Mouse (Mus musculus) liver, embryonic 14.5 days (tissue): ENCODE results near the gene Sgms1. TPM values are rescaled to one million over a fixed set of nuclear protein-coding genes. Genes with fewer than 3 reads are reported as not detected.
A peak's percentile ranks its signal among the peaks of the same experiment; 100 is the strongest.

Experiments used
- ATAC-seq: fragments of 200-750 bp; cut with Nextera tagmentation; 2 replicates; pipeline ENCODE4 v1.8.0; 2017; ENCODE audit warnings: moderate number of reproducible peaks, mild to moderate bottlenecking, moderate library complexity; ENCODE audit not compliant: insufficient read depth
- DNase-seq, 3 experiments: peaks; one replicate each; pipeline ENCODE4 v3.0.0-alpha.2; 2012 to 2013; ENCODE audit warnings: low read depth in 3 of 3, low spot score in 3 of 3
- H3K27ac ChIP-seq: fragments of 300-500 bp; sonication (generic); 2 replicates; pipeline ENCODE4 v1.5.1; 2014; ENCODE audit warnings: moderate library complexity, mild to moderate bottlenecking, control low read depth, inconsistent platforms
- H3K27me3 ChIP-seq: fragments of 300-500 bp; sonication (generic); 2 replicates; pipeline ENCODE4 v1.6.1; 2014; ENCODE audit warnings: mild to moderate bottlenecking, low read length, moderate library complexity; ENCODE audit not compliant: control insufficient read depth, insufficient read depth
- H3K36me3 ChIP-seq: fragments of 300-500 bp; sonication (generic); replicated peaks from 2 replicates; pipeline ENCODE4 v1.6.1; 2014; ENCODE audit warnings: low read depth; ENCODE audit not compliant: control insufficient read depth, insufficient read depth
- H3K4me1 ChIP-seq, 2 experiments: fragments of 200-500 bp in 1 of 2; fragments of 300-500 bp in 1 of 2; sonication (generic) in 1 of 2; replicated peaks; 2 replicates each; pipeline ENCODE4 v1.6.1; 2012 to 2014; ENCODE audit warnings: antibody characterized with exemption in 1 of 2, inconsistent platforms in 1 of 2, low read length in 1 of 2; ENCODE audit not compliant: control insufficient read depth in 2 of 2, insufficient read depth in 2 of 2
- H3K4me2 ChIP-seq: fragments of 300-500 bp; sonication (generic); 2 replicates; pipeline ENCODE4 v1.6.1; 2014; ENCODE audit warnings: low read depth, mild to moderate bottlenecking, control low read depth, moderate library complexity
- H3K4me3 ChIP-seq, 2 experiments: fragments of 200-500 bp in 1 of 2; fragments of 300-500 bp in 1 of 2; sonication (generic) in 1 of 2; 2 replicates each; pipeline ENCODE4 v1.5.1; 2012 to 2014; ENCODE audit warnings: low read depth in 2 of 2, low read length in 2 of 2, mild to moderate bottlenecking in 2 of 2, control low read depth in 1 of 2, inconsistent platforms in 1 of 2, moderate library complexity in 1 of 2; ENCODE audit not compliant: insufficient read depth in 1 of 2
- H3K9ac ChIP-seq: fragments of 300-500 bp; sonication (generic); replicated peaks from 2 replicates; pipeline ENCODE4 v1.6.1; 2014; ENCODE audit warnings: mild to moderate bottlenecking, control low read depth, moderate library complexity
- H3K9me3 ChIP-seq: fragments of 300-500 bp; sonication (generic); 2 replicates; pipeline ENCODE4 v1.6.1; 2016; ENCODE audit warnings: low read length, mixed read lengths; ENCODE audit not compliant: control insufficient read depth
- CTCF ChIP-seq: IDR thresholded peaks from 2 replicates; pipeline ENCODE4 v1.5.1; 2016; ENCODE audit warnings: antibody characterized with exemption, low read depth, control low read depth
- EP300 ChIP-seq: IDR thresholded peaks from 2 replicates; pipeline ENCODE4 v1.6.1; 2016; ENCODE audit warnings: antibody characterized with exemption, low read depth
- WGBS: fragments of 180-500 bp; shearing (Covaris S2); extraction: QIAGEN DNeasy Blood & Tissue Kit; methylation state at CpG from one replicate; pipeline ENCODE4 v1.1.7; 2014; ENCODE audit not compliant: insufficient replicate concordance; 5-methylcytosine and 5-hydroxymethylcytosine counted together
- polyA plus RNA-seq, 2 experiments: library from polyadenylated mRNA; depleted of rRNA in 1 of 2; stranded (reverse) in 1 of 2; unstranded in 1 of 2; fragments of >200 nt; fragmentation: Nextera tagmentation in 1 of 2; extraction: Ambion mirVana in 1 of 2; gene quantifications; 2 replicates each; pipeline versions ENCODE4 v1.2.1 to v1.2.3; 2012 to 2014

Sgms1 gene
- polyA plus RNA-seq, 2 experiments, result 17.3 to 19.2 TPM

DNA sequence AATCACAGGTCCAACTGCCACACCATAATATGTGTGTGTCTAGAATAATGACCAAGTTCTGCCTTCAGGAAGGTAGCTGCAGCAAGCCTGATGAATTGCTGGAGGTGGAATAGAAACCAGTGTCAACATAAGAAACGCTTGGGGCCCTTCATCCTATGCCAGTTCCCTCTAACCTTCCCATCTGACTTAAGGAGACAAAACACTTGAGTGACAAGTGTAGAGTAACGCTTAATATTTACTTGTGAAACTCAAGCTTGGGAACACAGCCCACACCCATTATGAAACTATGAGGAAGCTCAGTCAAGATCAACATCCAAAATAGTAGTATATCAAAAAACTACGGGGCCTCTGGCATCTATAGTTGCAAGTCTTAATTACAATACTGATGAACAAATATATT lies 271.0 kb downstream of the Sgms1 start:
- no peak for DNase-seq
- TF ChIP-seq EP300 (no peak), CTCF (no peak)
- Histone ChIP-seq H3K4me1 (no peaks in the 10 kb centered on the region), H3K4me3 (no peak overlapping the region), H3K9ac (no peak overlapping the region), H3K27ac (no peak overlapping the region), H3K4me2 (no peak overlapping the region), H3K9me3 (no peaks in the 10 kb centered on the region), H3K27me3 (no peaks in the 10 kb centered on the region), H3K36me3 (no peaks in the 10 kb centered on the region)
- no peak for ATAC-seq
- WGBS, result 71% methylated on average over 3 of the region's 3 CpGs

DNA sequence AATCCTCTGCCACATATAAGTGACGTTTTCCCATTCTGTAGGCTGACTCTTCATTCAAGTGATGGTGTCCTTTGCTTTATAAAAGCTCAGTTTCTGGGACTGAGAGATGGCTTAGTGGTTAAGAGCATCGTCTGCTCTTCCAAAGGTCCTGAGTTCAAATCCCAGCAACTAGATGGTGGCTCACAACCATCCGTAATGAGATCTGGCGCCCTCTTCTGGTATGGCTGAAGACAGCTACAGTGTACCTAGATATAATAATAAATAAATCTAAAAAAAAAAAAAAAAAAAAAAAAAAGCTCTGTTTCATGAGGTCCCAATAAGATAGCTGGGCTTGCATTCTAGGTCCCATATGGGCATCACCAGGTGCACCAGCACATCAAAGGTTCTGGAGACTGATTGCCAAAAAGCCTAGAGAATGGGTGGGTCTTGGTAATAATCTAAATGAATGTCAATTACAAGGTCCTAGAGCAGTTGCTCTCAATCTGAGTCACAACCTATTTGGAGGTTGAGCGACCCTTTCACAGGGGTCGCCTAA lies 272.0 kb downstream of the Sgms1 start:
- no peaks in the 10 kb centered on the region for H3K27me3 ChIP-seq
- H3K4me3 ChIP-seq, result no peak overlapping the region
- no peaks in the 10 kb centered on the region for H3K4me1 ChIP-seq
- no peak overlapping the region for H3K9ac ChIP-seq
- 65% methylated on average over 6 of the region's 6 CpGs for WGBS
- TF ChIP-seq EP300 (no peak), CTCF (peak; percentile 46)
- H3K36me3 ChIP-seq, result no peaks in the 10 kb centered on the region
- H3K27ac ChIP-seq, result no peak overlapping the region
- no peak overlapping the region for H3K4me2 ChIP-seq
- ATAC-seq (no peak), DNase-seq (no peak)
- H3K9me3 ChIP-seq, result no peaks in the 10 kb centered on the region

DNA sequence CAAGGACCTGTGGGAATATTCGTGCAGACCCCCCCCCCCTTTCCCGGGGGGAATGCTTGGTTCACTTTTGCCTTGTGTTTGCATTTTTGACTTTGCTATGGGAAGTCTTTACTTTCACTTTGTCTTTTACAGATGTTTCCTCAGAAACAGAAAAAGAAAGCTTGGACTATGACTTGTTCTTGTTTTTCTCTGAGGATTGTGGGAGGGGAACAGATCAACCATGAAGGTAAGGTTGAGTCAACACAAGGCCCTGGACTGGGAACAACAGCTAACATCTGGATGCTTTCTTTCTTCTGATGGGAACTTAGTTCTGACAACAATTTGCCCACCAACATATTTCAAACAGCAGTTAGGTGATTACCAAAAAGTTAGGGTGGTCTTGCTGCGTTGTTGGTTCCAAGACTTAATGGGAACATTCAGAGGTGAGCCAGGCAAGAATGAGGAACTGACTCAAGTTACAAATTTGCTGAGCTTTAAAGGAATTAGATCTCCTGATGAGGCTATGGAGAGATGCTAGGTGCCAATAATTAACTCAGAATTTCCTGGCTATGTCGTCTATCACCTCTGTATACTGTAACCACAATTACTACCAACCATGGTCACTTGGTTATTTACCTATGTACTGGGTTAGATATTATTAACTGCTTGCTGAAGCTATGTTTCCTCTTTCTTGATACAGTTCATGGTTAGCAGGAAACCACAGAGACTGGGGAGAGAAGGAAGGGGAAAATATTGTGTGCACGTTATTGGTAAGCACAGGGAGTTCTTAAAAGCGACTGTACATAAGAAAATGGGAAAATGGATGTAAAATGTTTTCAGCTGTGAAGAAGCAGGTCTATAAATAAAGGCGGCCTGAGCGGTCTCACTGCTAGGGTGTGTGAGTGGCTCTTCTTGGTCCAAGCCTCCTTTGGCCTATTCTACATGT lies 277.4 kb downstream of the Sgms1 start:
- H3K4me1 ChIP-seq, result peaks cover 0 to 4% of the 10 kb centered on the region in 2 experiments; a peak in 1 of 4 replicates
- no peak for DNase-seq
- no peak for TF ChIP-seq EP300
- no peak for TF ChIP-seq CTCF
- H3K9ac ChIP-seq, result no peak overlapping the region
- H3K4me3 ChIP-seq, result no peak overlapping the region
- H3K27me3 ChIP-seq, result no peaks in the 10 kb centered on the region
- 29% methylated on average over 8 of the region's 8 CpGs for WGBS
- no peak for ATAC-seq
- no peaks in the 10 kb centered on the region for H3K9me3 ChIP-seq
- H3K27ac ChIP-seq, result no peak overlapping the region
- no peak overlapping the region for H3K4me2 ChIP-seq
- no peaks in the 10 kb centered on the region for H3K36me3 ChIP-seq

DNA sequence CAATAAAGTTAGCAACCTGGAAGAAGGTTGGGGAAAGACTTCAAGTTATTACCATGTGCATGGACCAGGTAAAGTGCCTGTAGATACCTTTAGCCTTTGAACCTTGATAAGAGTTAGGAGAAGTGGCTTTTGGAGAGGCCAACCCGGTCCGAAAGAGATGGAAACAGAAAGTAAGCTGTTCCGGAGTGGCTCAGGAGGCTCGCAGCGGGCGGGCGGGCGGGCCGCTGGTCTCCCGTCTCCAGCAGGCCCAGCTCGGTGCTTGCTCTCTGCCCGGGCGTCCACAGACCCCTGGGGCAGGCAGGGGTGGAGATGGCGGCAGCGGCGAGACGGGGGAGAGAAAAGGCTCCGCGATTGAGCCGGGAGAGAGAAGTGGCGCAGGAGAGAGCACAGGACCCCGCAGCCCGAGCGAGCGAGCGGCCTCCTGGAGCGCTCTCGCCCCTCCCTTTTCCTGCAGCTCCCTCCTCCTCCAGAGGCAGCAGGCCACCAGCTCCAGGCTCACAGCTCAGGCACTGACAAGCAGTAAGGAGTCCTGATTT lies 281.7 kb downstream of the Sgms1 start, which contains the start of gene Asah2:
Gene Asah2, minus strand, starts transcription at position 441 of the 536 bp plus-strand sequence.
- Histone ChIP-seq H3K36me3 (no peaks in the 10 kb centered on the region), H3K4me2 (peak within 1 kb of the TSS; percentile 66), H3K27ac (no peak within 1 kb of the TSS), H3K27me3 (no peaks in the 10 kb centered on the region), H3K4me3 (peak within 1 kb of the TSS; percentile 56 to 66), H3K9me3 (no peaks in the 10 kb centered on the region), H3K9ac (peak within 1 kb of the TSS; percentile 71), H3K4me1 (peaks cover 0 to 6% of the 10 kb centered on the region in 2 experiments; a peak in 1 of 4 replicates)
- peak; percentile 78 for ATAC-seq
- TF ChIP-seq EP300 (no peak), CTCF (peak; percentile 54)
- 1% methylated on average over 28 of the region's 28 CpGs for WGBS
- peak; percentile 18 to 35 (median 19) for DNase-seq

DNA sequence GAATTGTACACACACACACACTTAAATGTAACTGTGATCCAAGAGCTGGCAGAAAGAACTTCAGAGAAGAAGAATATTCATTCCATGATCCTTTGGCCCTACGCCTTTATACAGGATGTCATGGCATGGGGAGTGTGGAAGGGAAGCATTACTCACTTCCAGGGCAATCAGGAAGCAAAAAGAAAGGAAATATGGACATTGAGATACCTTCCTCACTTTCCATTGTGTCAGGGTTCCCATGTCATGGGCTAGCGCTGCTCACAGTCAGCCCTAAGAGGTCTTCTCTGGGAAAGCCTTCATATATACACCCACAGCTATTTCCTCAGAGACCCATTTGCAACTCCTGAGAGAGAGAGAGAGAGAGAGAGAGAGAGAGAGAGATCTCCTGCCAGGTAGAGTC lies 282.8 kb downstream of the Sgms1 start:
- DNase-seq, result no peak
- Histone ChIP-seq H3K36me3 (no peaks in the 10 kb centered on the region), H3K9me3 (no peaks in the 10 kb centered on the region), H3K27ac (no peak overlapping the region), H3K9ac (no peak overlapping the region), H3K27me3 (no peaks in the 10 kb centered on the region), H3K4me1 (peaks cover 0 to 3% of the 10 kb centered on the region in 2 experiments; a peak in 1 of 4 replicates), H3K4me2 (no peak overlapping the region), H3K4me3 (no peak overlapping the region)
- no peak for TF ChIP-seq CTCF
- TF ChIP-seq EP300, result no peak
- no peak for ATAC-seq
- WGBS, result 75% methylated on average over 2 of the region's 2 CpGs
